Mouse (Mus musculus) C2C12 (cell line): Measurements from ENCODE around the gene Sec22b.

Experiments
- CTCF ChIP-seq: IDR thresholded peaks from one replicate; pipeline ENCODE4 v1.5.1; 2011; ENCODE audit not compliant: control insufficient read depth, insufficient read depth, insufficient read length
- FOSL1 ChIP-seq: IDR thresholded peaks from one replicate; pipeline ENCODE4 v1.8.0; 2011; ENCODE audit warnings: mild to moderate bottlenecking, low read length; ENCODE audit not compliant: poor library complexity, insufficient read depth, severe bottlenecking
- MAX ChIP-seq: IDR thresholded peaks from one replicate; pipeline ENCODE4 v1.6.1; 2011; ENCODE audit warnings: mild to moderate bottlenecking, control low read depth
- MYOD1 ChIP-seq: IDR thresholded peaks from one replicate; pipeline ENCODE4 v1.6.1; 2011; ENCODE audit warnings: low read depth; ENCODE audit not compliant: control insufficient read depth, insufficient read length
- USF1 ChIP-seq: IDR thresholded peaks from one replicate; pipeline ENCODE4 v1.6.1; 2011; ENCODE audit warnings: low read depth, mild to moderate bottlenecking, control low read depth, moderate library complexity

DNA sequence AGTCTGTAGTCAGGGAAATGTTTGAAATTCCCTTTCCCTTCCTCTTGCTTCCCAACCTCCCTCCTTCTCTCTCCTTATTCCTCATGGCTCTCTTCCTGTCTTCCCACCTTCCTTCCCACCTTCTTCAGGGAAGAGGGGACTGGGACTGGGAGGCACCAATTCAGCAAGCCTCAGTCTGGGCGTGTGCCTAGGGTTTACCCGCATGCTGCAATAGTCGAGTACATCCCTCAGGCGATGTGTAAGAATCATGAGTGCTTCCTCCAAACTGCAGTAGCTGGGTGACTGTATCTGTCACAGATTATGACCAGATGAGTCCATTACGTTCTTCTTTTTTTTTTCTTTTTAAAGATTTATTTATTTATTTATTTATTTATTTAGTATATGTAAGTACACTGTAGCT, 32.8 kb downstream of the Sec22b start:
- TF ChIP-seq CTCF (no peak), USF1 (no peak), MYOD1 (no peak), FOSL1 (no peak), MAX (no peak)
